ENCODE assay signal across 13 mouse cellular contexts in genomic region chr4:155185845-155186244, GRCm38 (mm10).
"Had no signal": no experiment of that assay in that cellular context is flagged by ENCODE, and none has a peak within 500 bp of the region (broad histone marks: within the 10 kb centered on the region; RNA-seq: fewer than 3 reads in every experiment).

No protein-coding gene starts in this region.

- H3K27me3 ChIP-seq: kidney, embryonic 15.5 days; limb, embryonic 12.5 days; neural tube, embryonic 13.5 days had no signal

- DNase-seq: layer of hippocampus, adult 9-11 months; layer of hippocampus, postnatal 36 days; lung, adult 18-20 months; midbrain, embryonic 14.5 days; retina, postnatal 1 day; right cerebral cortex, postnatal 4 days; spleen, adult 18-20 months; thymus, adult 2 months; thymus, postnatal 25 days had no signal

- H3K9ac ChIP-seq: kidney, embryonic 15.5 days; limb, embryonic 12.5 days; liver, embryonic 14.5 days; neural tube, embryonic 13.5 days had no signal

- H3K4me3 ChIP-seq: kidney, embryonic 15.5 days; limb, embryonic 12.5 days; neural tube, embryonic 13.5 days had no signal

- H3K27ac ChIP-seq: kidney, embryonic 15.5 days; limb, embryonic 12.5 days; liver, embryonic 14.5 days; neural tube, embryonic 13.5 days had no signal

- H3K9me3 ChIP-seq: kidney, embryonic 15.5 days; limb, embryonic 12.5 days; neural tube, embryonic 13.5 days had no signal

- H3K4me2 ChIP-seq: kidney, embryonic 15.5 days; limb, embryonic 12.5 days; neural tube, embryonic 13.5 days had no signal

- H3K36me3 ChIP-seq: kidney, embryonic 15.5 days; limb, embryonic 12.5 days; neural tube, embryonic 13.5 days had no signal
